Mouse (Mus musculus) embryonic facial prominence, embryonic 11.5 days (tissue): ENCODE results near the gene Tcn2. TPM values are rescaled to one million over a fixed set of nuclear protein-coding genes. Genes with fewer than 3 reads are reported as not detected.
"Not testable (repeated sequence)": the region's sequence is repeated elsewhere in the genome, so short reads cannot be mapped to it uniquely, and the experiment has no call there.

ENCODE experiments used
- ATAC-seq: fragments of 200-750 bp; cut with Nextera tagmentation; replicated peaks from 2 replicates; pipeline ENCODE4 v1.8.0; 2017; ENCODE audit warnings: low read depth; ENCODE audit not compliant: insufficient number of reproducible peaks, low FRiP score, low TSS enrichment
- DNase-seq: peaks from one replicate; pipeline ENCODE4 v3.0.0-alpha.2; 2015; ENCODE audit warnings: low spot score
- H3K27ac ChIP-seq: fragments of 300-500 bp; sonication (generic); replicated peaks from 2 replicates; pipeline ENCODE4 v1.5.1; 2014; ENCODE audit warnings: mild to moderate bottlenecking, low read depth, low read length, control low read depth
- H3K27me3 ChIP-seq: fragments of 300-500 bp; sonication (generic); 2 replicates; pipeline ENCODE4 v1.6.1; 2014; ENCODE audit warnings: mild to moderate bottlenecking, low read length, moderate library complexity, mixed read lengths; ENCODE audit not compliant: control insufficient read depth, insufficient read depth
- H3K36me3 ChIP-seq: fragments of 300-500 bp; sonication (generic); replicated peaks from 2 replicates; pipeline ENCODE4 v1.6.1; 2014; ENCODE audit warnings: low read depth, mild to moderate bottlenecking, low read length, moderate library complexity, mixed read lengths; ENCODE audit not compliant: control insufficient read depth, insufficient read depth
- H3K4me1 ChIP-seq: fragments of 300-500 bp; sonication (generic); 2 replicates; pipeline ENCODE4 v1.6.1; 2014; ENCODE audit warnings: low read length, mixed read lengths; ENCODE audit not compliant: control insufficient read depth, insufficient read depth
- H3K4me2 ChIP-seq: fragments of 300-500 bp; sonication (generic); 2 replicates; pipeline ENCODE4 v1.6.1; 2014; ENCODE audit warnings: low read depth, mild to moderate bottlenecking, control low read depth, low read length, moderate library complexity
- H3K4me3 ChIP-seq: fragments of 300-500 bp; sonication (generic); 2 replicates; pipeline ENCODE4 v1.5.1; 2014; ENCODE audit warnings: low read depth, low read length, control low read depth
- H3K9ac ChIP-seq: fragments of 300-500 bp; sonication (generic); replicated peaks from 2 replicates; pipeline ENCODE4 v1.6.1; 2014; ENCODE audit warnings: mild to moderate bottlenecking, control low read depth, low read length
- H3K9me3 ChIP-seq: fragments of 300-500 bp; sonication (generic); replicated peaks from 2 replicates; pipeline ENCODE4 v1.6.1; 2016; ENCODE audit warnings: mild to moderate bottlenecking, low read length, inconsistent platforms, mixed read lengths; ENCODE audit not compliant: control insufficient read depth
- WGBS: fragments of 180-500 bp; shearing (Covaris S2); extraction: QIAGEN DNeasy Blood & Tissue Kit; methylation state at CpG from one replicate; pipeline ENCODE4 v1.1.7; 2014; 5-methylcytosine and 5-hydroxymethylcytosine counted together
- polyA plus RNA-seq: library from polyadenylated mRNA; unstranded; fragments of >200 nt; fragmentation: Nextera tagmentation; extraction: Ambion mirVana; gene quantifications from 2 replicates; pipeline ENCODE4 v1.2.1, GENCODE M21; 2014

Tcn2 gene
- polyA plus RNA-seq, 1 experiment from 2014 or later: 31.0 TPM

DNA sequence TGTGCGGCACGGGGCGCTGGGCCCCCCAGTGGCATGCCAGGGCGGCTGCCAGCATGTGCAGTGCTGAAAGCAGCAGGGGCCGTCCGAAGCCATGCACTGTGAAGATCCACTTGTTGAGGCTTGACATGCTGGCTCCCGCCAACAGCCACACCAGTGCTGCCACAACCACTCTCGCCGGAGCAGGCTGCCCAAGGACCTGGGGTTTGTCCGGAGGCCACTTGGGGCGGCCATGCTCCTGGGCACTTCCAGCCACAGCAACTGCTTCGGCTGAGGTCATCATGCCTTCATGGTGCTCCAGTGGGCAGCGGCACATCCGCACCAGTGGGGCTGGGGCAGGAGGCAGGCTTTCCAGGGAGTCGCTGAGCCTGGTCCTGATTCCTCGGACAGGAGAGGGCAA lies 19.1 kb downstream of the Tcn2 start:
- Histone ChIP-seq H3K27me3 (peaks cover 3% of the 10 kb centered on the region), H3K4me3 (peak overlapping the region; percentile 53), H3K4me2 (peak overlapping the region; percentile 92), H3K4me1 (peaks cover 3% of the 10 kb centered on the region; the same call in 1 of the 2 replicates), H3K9ac (peak overlapping the region; percentile 60), H3K27ac (no peak overlapping the region), H3K9me3 (no peaks in the 10 kb centered on the region), H3K36me3 (no peaks in the 10 kb centered on the region)
- WGBS: 1% methylated on average over 15 of the region's 16 CpGs
- DNase-seq (peak; percentile 15), ATAC-seq (peak; percentile 19; the same call in 1 of the 2 replicates)

DNA sequence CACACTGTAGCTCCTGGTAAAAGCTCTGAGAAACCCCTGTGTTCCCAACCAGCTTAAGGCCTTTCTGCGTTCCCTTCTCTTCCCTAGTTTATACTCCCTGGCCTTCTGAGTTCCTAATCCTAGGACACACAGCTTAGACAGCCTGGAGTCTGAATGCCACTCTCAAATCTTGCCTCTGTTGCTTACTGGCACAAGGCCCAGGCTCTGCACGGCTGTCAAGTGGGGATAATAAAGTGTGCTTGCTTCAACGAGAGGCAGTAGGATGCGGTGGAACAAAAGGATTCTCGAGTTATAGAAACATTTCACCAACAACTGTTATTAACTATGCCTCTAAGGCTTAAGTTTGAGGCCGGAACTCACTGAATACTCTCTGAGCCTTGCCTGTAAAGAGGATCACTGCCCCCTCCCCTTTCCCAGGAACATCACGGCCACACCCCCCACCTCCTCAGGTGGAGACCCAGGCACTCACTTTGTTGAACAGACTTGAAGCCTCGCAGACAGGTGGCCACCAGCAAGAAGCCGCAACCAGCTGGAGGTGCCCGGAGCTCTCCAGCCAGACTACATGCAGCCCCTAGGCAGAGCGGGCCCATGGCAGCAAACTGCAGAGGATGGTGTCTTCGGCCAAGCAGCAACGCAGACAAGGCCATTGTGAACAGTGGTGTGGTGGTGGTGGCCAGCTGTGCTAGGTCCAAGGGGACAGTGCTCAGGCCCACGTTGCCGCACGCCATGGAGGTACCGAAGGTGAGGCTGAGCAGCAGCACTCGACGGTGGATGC lies 19.7 kb downstream of the Tcn2 start:
- no peaks in the 10 kb centered on the region for H3K9me3 ChIP-seq
- peaks cover 3% of the 10 kb centered on the region for H3K27me3 ChIP-seq
- DNase-seq: no peak
- no peak overlapping the region for H3K27ac ChIP-seq
- ATAC-seq: 0 out of 2 replicates have a peak, but pooled peaks have one; percentile 0
- H3K4me3 ChIP-seq: peak overlapping the region; percentile 53
- H3K4me2 ChIP-seq: peak overlapping the region; percentile 92
- H3K36me3 ChIP-seq: no peaks in the 10 kb centered on the region
- WGBS: 30% methylated on average over 19 of the region's 19 CpGs
- no peak overlapping the region; the same call in 1 of the 2 replicates for H3K9ac ChIP-seq
- peaks cover 3% of the 10 kb centered on the region; the same call in 1 of the 2 replicates for H3K4me1 ChIP-seq

DNA sequence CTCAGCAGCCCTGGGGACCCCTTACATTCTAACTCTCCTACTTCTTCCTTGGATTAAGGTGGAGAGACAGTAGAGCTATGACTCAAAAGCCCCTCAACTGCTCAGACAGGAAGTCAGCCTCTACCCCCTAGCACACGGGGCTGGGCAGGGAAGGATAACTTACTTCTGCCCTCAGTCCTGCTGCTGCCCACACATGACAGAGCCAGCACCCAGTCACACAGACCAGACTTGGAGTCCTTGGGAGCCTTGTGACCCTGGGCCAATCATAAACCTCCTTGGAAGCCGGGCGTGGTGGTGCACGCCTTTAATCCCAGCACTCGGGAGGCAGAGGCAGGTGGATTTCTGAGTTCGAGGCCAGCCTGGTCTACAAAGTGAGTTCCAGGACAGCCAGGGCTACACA lies 20.5 kb downstream of the Tcn2 start:
- H3K4me1 ChIP-seq, H3K4me2 ChIP-seq, ATAC-seq, DNase-seq, H3K27me3 ChIP-seq, H3K4me3 ChIP-seq, H3K9ac ChIP-seq, H3K36me3 ChIP-seq, H3K27ac ChIP-seq, H3K9me3 ChIP-seq: not testable (repeated sequence)
- WGBS: 83% methylated on average over 5 of the region's 6 CpGs

DNA sequence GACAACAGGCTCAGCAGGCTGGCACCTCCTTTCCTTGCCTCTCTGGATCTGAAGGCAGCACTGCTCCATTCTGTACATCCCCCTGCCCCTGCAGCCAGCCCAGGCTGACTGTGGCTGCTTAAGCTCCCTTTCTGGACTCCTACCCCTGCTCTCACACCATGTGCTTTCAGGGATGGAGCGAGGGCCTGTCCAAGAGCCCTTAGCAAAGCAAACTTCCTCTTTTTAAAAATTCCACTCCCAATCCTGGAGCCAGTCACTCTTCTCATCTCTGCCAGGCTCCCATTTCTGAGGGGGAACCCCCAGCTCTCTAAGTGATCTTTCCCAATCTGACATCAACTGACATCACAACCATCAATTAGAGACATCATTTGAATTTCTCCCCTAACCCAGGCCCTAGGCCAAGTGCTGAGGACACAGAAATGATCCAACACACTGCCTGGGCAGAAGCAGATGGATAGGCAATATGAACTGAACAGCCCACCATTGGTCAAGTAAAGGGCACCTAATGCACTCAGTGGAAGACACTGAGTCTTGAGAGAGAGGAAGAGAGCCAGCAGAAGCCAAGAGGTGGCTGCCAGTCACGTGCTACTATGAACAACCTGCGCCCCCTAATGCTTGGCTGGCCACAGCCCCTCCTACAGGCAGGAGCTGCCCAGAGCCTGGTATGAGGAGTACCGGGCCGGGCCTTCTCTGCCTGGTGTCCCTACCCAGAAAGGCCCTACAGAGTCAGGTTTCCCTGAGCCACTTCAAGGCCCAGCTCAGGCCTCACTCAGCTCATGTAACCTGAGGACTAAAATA lies 21.2 kb downstream of the Tcn2 start:
- no peaks in the 10 kb centered on the region for H3K36me3 ChIP-seq
- ATAC-seq: no peak
- H3K27ac ChIP-seq: no peak overlapping the region
- peaks cover 3% of the 10 kb centered on the region; the same call in 1 of the 2 replicates for H3K4me1 ChIP-seq
- H3K9me3 ChIP-seq: no peaks in the 10 kb centered on the region
- no peak for DNase-seq
- no peak overlapping the region for H3K4me2 ChIP-seq
- H3K27me3 ChIP-seq: peaks cover 3% of the 10 kb centered on the region
- H3K9ac ChIP-seq: no peak overlapping the region
- H3K4me3 ChIP-seq: no peak overlapping the region
- 53% methylated on average over 5 of the region's 5 CpGs for WGBS

DNA sequence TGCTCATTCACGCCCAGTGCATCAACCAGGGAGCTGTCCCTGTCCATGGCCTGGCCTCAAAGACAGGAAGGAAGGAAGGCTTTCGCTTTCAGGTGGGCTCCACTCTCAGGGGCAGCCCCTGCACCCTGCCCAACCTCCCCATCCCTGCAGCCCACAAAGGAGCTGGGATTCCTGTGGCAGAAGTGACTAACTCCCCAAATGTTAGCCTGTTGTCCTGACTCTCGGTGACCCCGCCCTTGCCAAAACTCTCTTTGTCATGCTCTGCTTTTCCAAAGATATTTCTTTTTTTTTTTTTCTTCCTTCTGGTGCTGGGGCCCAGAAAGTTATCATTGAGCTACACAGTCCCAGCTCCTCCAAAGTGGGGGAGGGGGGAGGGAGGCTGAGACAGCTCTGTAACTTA lies 22.7 kb downstream of the Tcn2 start:
- Histone ChIP-seq H3K27ac (no peak overlapping the region), H3K27me3 (peaks cover 3% of the 10 kb centered on the region), H3K9me3 (no peaks in the 10 kb centered on the region), H3K4me3 (no peak overlapping the region), H3K4me2 (no peak overlapping the region), H3K4me1 (peaks cover 3% of the 10 kb centered on the region; the same call in 1 of the 2 replicates), H3K36me3 (no peaks in the 10 kb centered on the region), H3K9ac (no peak overlapping the region)
- 88% methylated on average over 4 of the region's 4 CpGs for WGBS
- ATAC-seq (no peak), DNase-seq (no peak)

DNA sequence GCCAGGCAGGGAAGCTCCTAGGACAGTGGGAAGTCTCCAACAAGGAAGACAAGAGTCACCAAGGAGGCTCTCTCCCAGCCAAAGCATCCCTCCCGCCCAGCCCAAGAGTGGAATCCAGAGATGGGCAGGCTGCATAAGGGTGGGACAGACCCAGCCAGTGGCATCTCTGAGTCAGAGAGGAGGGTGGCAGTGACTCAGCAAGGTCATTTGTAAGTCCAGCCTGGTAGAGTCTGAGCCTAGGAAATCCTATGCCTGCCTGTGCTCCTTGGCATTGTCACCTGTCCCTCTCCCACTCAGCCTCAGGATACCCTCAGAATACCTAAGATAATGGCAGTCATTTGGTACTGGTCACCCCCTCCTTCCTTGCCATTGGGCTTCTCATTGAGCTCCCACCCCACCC lies 26.5 kb downstream of the Tcn2 start:
- H3K4me2 ChIP-seq: no peak overlapping the region
- no peak overlapping the region for H3K27ac ChIP-seq
- 88% methylated on average over 1 of the region's 1 CpGs for WGBS
- no peaks in the 10 kb centered on the region for H3K9me3 ChIP-seq
- no peaks in the 10 kb centered on the region for H3K36me3 ChIP-seq
- H3K9ac ChIP-seq: no peak overlapping the region
- no peak for ATAC-seq
- no peak overlapping the region for H3K4me3 ChIP-seq
- H3K27me3 ChIP-seq: no peaks in the 10 kb centered on the region; the same call in 1 of the 2 replicates
- no peak for DNase-seq
- no peaks in the 10 kb centered on the region for H3K4me1 ChIP-seq

DNA sequence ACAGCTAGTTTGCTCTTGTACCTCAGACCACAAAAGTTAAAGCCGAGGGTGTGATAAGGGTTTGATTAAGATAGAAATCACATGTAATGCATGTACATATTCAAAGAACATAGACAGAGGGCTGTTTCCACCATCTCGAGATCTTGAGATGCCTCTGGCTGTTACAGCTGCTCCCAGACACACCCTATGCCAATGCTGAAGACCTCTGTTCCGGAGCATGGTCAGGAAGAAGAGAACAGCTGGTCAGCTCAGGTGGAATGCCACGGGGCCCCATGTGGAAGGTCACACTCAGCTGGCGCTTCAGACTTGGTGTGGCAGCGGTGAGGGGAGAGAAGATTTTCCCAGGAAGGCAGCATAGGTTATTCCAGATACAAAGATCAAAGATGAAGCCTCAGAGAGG lies 27.3 kb downstream of the Tcn2 start:
- Histone ChIP-seq H3K36me3 (no peaks in the 10 kb centered on the region), H3K27me3 (no peaks in the 10 kb centered on the region), H3K9ac (no peak overlapping the region), H3K4me3 (no peak overlapping the region), H3K9me3 (no peaks in the 10 kb centered on the region), H3K4me2 (no peak overlapping the region), H3K4me1 (no peaks in the 10 kb centered on the region), H3K27ac (no peak overlapping the region)
- ATAC-seq (no peak), DNase-seq (no peak)
- WGBS: 82% methylated on average over 6 of the region's 6 CpGs

DNA sequence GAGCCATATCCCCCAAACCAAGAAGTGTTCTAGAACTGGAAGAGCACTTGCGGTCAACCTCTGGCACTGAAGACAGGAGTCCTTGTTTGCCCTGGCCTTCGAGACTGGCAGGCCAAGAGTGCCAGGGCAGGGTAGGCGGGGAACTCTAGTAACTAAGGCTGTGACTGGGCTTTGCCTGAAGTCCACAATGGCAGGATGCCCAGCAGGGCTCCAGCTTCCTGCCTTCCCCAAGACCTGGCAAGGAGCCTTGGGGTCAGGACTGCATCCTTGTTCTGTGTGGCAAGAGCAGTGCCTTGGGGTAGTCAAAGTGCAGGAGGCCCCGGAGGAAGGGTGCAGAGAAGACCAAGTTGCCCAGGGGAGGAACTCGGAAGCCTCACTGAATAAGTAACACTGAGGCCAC lies 28.9 kb downstream of the Tcn2 start:
- no peak overlapping the region for H3K4me3 ChIP-seq
- ATAC-seq (no peak), DNase-seq (no peak)
- no peak overlapping the region for H3K27ac ChIP-seq
- H3K36me3 ChIP-seq: no peaks in the 10 kb centered on the region
- H3K4me1 ChIP-seq: no peaks in the 10 kb centered on the region
- H3K4me2 ChIP-seq: no peak overlapping the region
- H3K27me3 ChIP-seq: no peaks in the 10 kb centered on the region
- H3K9ac ChIP-seq: no peak overlapping the region
- 72% methylated on average over 5 of the region's 5 CpGs for WGBS
- H3K9me3 ChIP-seq: no peaks in the 10 kb centered on the region
